Comparison of ENCODE assay signal across 15 mouse cellular contexts in genomic region chr2:164906071-164906470, GRCm38 (mm10). TPM values are rescaled to one million over a fixed set of nuclear protein-coding genes. Genes with fewer than 3 reads are reported as not detected.
A peak's percentile ranks its signal among the peaks of the same experiment; 100 is the strongest.
DNase-seq lines count a peak whose midpoint lies in the region; ATAC-seq and TF ChIP-seq lines count a peak whose summit lies in the region.
"Had no signal": no experiment of that assay in that cellular context is flagged by ENCODE, and none has a peak within 500 bp of the region (broad histone marks: within the 10 kb centered on the region; RNA-seq: fewer than 3 reads in every experiment).

No protein-coding gene starts in this region.

- no peak overlapping the region for H3K4me3 ChIP-seq in kidney, postnatal 0 days (replicated peaks; ENCODE audit: low read depth, low read length)
- H3K4me3 ChIP-seq in bone marrow, adult 2 months (replicated peaks; ENCODE audit: control insufficient read depth, low read depth, low read length) = no peak overlapping the region
- H3K4me3 ChIP-seq in forebrain, embryonic 11.5 days (ENCODE audit: low read depth, low read length) = no peak overlapping the region
- H3K4me3 ChIP-seq: embryonic facial prominence, embryonic 15.5 days; liver, embryonic 13.5 days; myocyte had no signal

- no peak for ATAC-seq in kidney, postnatal 0 days (replicated peaks; ENCODE audit: low FRiP score, low read depth)
- no peak for ATAC-seq in forebrain, embryonic 11.5 days (replicated peaks; ENCODE audit: low FRiP score)
- ATAC-seq: forebrain, embryonic 14.5 days; Patski had no signal

- 0 out of 2 replicates have a peak, but pooled peaks cover 4% of the 10 kb centered on the region for H3K9me3 ChIP-seq in kidney, postnatal 0 days (replicated peaks; ENCODE audit: low read length)
- peaks cover 6% of the 10 kb centered on the region; the same call in 1 of the 2 replicates for H3K9me3 ChIP-seq in forebrain, embryonic 11.5 days (ENCODE audit: control insufficient read depth, low read length)

- 99% methylated on average over 4 of the region's 4 CpGs for WGBS in kidney, postnatal 0 days
- 96% methylated on average over 4 of the region's 4 CpGs for WGBS in bone marrow, adult 2 months
- 95% methylated on average over 4 of the region's 4 CpGs for WGBS in forebrain, embryonic 11.5 days

- H3K4me1 ChIP-seq in kidney, postnatal 0 days (replicated peaks; ENCODE audit: insufficient read depth, low read length) = peaks cover 10% of the 10 kb centered on the region; the same call in 1 of the 2 replicates
- peaks cover 2% of the 10 kb centered on the region; the same call in 1 of the 2 replicates for H3K4me1 ChIP-seq in bone marrow, adult 2 months (ENCODE audit: control insufficient read depth, insufficient read depth, low read length)
- H3K4me1 ChIP-seq in forebrain, embryonic 11.5 days (replicated peaks; ENCODE audit: control insufficient read depth, insufficient read depth, low read length) = peaks cover 9% of the 10 kb centered on the region; the same call in 1 of the 2 replicates

- H3K4me2 ChIP-seq in kidney, postnatal 0 days (ENCODE audit: low read length) = no peak overlapping the region
- H3K4me2 ChIP-seq in forebrain, embryonic 11.5 days (ENCODE audit: low read depth, low read length, severe bottlenecking) = no peak overlapping the region
- H3K4me2 ChIP-seq: embryonic facial prominence, embryonic 15.5 days; liver, embryonic 13.5 days had no signal

- no peaks in the 10 kb centered on the region for H3K27me3 ChIP-seq in kidney, postnatal 0 days (ENCODE audit: insufficient read depth, low read length)
- H3K27me3 ChIP-seq in forebrain, embryonic 11.5 days (ENCODE audit: control insufficient read depth, insufficient read depth, low read length) = no peaks in the 10 kb centered on the region
- H3K27me3 ChIP-seq: embryonic facial prominence, embryonic 15.5 days; liver, embryonic 13.5 days; Patski had no signal

- no peak overlapping the region for H3K9ac ChIP-seq in kidney, postnatal 0 days (ENCODE audit: low read depth, low read length)
- H3K9ac ChIP-seq in forebrain, embryonic 11.5 days (ENCODE audit: low read length) = no peak overlapping the region
- H3K9ac ChIP-seq: embryonic facial prominence, embryonic 15.5 days; liver, embryonic 13.5 days had no signal

- DNase-seq in kidney, postnatal 0 days (ENCODE audit: low spot score) = no peak
- no peak for DNase-seq in kidney, postnatal 36 days
- peak; percentile 31 for DNase-seq in 3T3-L1 (ENCODE audit: low read depth, low spot score)
- DNase-seq in B cell, adult 2 months = peak; percentile 33 to 38
- DNase-seq in thymus, postnatal 36 days = no peak
- DNase-seq in forebrain, embryonic 11.5 days (ENCODE audit: low spot score) = no peak
- DNase-seq: adrenal gland, adult 2 months; kidney, postnatal 4 days; liver, embryonic 13.5 days; right cerebral cortex, postnatal 25 days had no signal

- no peak for TF ChIP-seq POLR2A in bone marrow, adult 2 months (IDR thresholded peaks at IDR 0.05; ENCODE audit: borderline replicate concordance, control insufficient read depth, low read depth, low read length)

- TF ChIP-seq CTCF in kidney, postnatal 0 days (IDR thresholded peaks at IDR 0.05; ENCODE audit: low read depth) = peak; percentile 45
- TF ChIP-seq CTCF in bone marrow, adult 2 months (IDR thresholded peaks at IDR 0.05; ENCODE audit: control insufficient read depth, insufficient read depth, low read length) = peak; percentile 24; the same call in 1 of the 2 replicates

- peaks cover 66% of the 10 kb centered on the region for H3K36me3 ChIP-seq in kidney, postnatal 0 days (ENCODE audit: insufficient read depth, low read length)
- H3K36me3 ChIP-seq in forebrain, embryonic 11.5 days (ENCODE audit: control insufficient read depth, insufficient read depth, low read length) = peaks cover 37% of the 10 kb centered on the region

- H3K27ac ChIP-seq in kidney, postnatal 0 days = no peak overlapping the region
- no peak overlapping the region for H3K27ac ChIP-seq in bone marrow, adult 2 months (ENCODE audit: control insufficient read depth, insufficient read depth, low read depth, low read length, poor library complexity)
- H3K27ac ChIP-seq in forebrain, embryonic 11.5 days (ENCODE audit: low read depth, low read length) = no peak overlapping the region
- H3K27ac ChIP-seq: embryonic facial prominence, embryonic 15.5 days; liver, embryonic 13.5 days had no signal

RNA-seq across cellular contexts. Expression of gene Zfp335, which starts 5.5 kb away (rescaled TPM):
- polyA plus RNA-seq in kidney, postnatal 0 days (2015; fragmentation: Nextera tagmentation; extraction: Ambion mirVana) = 7.5 and 7.6 TPM in 2 replicates
- polyA plus RNA-seq in bone marrow, adult 2 months (2011; ENCODE audit: insufficient read depth, insufficient read length, low replicate concordance, missing spikeins) = 17.1 and 35.2 TPM in 2 replicates
- 18.0 TPM in 2 replicates for polyA plus RNA-seq in forebrain, embryonic 11.5 days (2014; fragmentation: Nextera tagmentation; extraction: Ambion mirVana)

RNA-seq across cellular contexts. Expression of gene Pcif1, which starts 27.0 kb away (rescaled TPM):
- polyA plus RNA-seq in kidney, postnatal 0 days (2015; fragmentation: Nextera tagmentation; extraction: Ambion mirVana) = 70.0 and 76.5 TPM in 2 replicates
- polyA plus RNA-seq in bone marrow, adult 2 months (2011; ENCODE audit: insufficient read depth, insufficient read length, low replicate concordance, missing spikeins) = 24.8 and 31.6 TPM in 2 replicates
- polyA plus RNA-seq in forebrain, embryonic 11.5 days (2014; fragmentation: Nextera tagmentation; extraction: Ambion mirVana) = 81.9 and 84.5 TPM in 2 replicates

RNA-seq across cellular contexts. Expression of gene Mmp9, which starts 34.5 kb away (rescaled TPM):
- 1.7 and 1.9 TPM in 2 replicates for polyA plus RNA-seq in kidney, postnatal 0 days (2015; fragmentation: Nextera tagmentation; extraction: Ambion mirVana)
- 173 and 363 TPM in 2 replicates for polyA plus RNA-seq in bone marrow, adult 2 months (2011; ENCODE audit: insufficient read depth, insufficient read length, low replicate concordance, missing spikeins)
- polyA plus RNA-seq in forebrain, embryonic 11.5 days (2014; fragmentation: Nextera tagmentation; extraction: Ambion mirVana) = 0.71 and 1.0 TPM in 2 replicates

RNA-seq across cellular contexts. Expression of gene Pltp, which starts 48.6 kb away (rescaled TPM):
- 43.9 and 45.4 TPM in 2 replicates for polyA plus RNA-seq in kidney, postnatal 0 days (2015; fragmentation: Nextera tagmentation; extraction: Ambion mirVana)
- 2.4 and 6.5 TPM in 2 replicates for polyA plus RNA-seq in bone marrow, adult 2 months (2011; ENCODE audit: insufficient read depth, insufficient read length, low replicate concordance, missing spikeins)
- polyA plus RNA-seq in forebrain, embryonic 11.5 days (2014; fragmentation: Nextera tagmentation; extraction: Ambion mirVana) = 43.2 and 50.1 TPM in 2 replicates

RNA-seq across cellular contexts. Expression of gene Slc12a5, which starts 54.5 kb away (rescaled TPM):
- polyA plus RNA-seq in kidney, postnatal 0 days (2015; fragmentation: Nextera tagmentation; extraction: Ambion mirVana) = 0.68 and 0.74 TPM in 2 replicates
- polyA plus RNA-seq in bone marrow, adult 2 months (2011; ENCODE audit: insufficient read depth, insufficient read length, low replicate concordance, missing spikeins) = 3.6 and 5.1 TPM in 2 replicates
- polyA plus RNA-seq in forebrain, embryonic 11.5 days (2014; fragmentation: Nextera tagmentation; extraction: Ambion mirVana) = 1.6 and 2.6 TPM in 2 replicates

Comparison
In these comparisons a context has a peak if more than half of its experiments do, and no peak if none do; other contexts are left out.
1. DNase-seq: peak in 3T3-L1 (single experiment) and B cell, adult 2 months (2 of 2); none in kidney, postnatal 0 days (single experiment), kidney, postnatal 36 days (0 of 2), thymus, postnatal 36 days (0 of 2) and forebrain, embryonic 11.5 days (single experiment).
2. RNA of gene Mmp9, which starts 34.5 kb away (polyA plus RNA-seq): 173 to 363 TPM in bone marrow, adult 2 months; 1.7 to 1.9 TPM in kidney, postnatal 0 days and 0.71 to 1.0 TPM in forebrain, embryonic 11.5 days; every median in the first group is over 10 times any median in the second.